Mouse (Mus musculus): Measurements from ENCODE around the gene Slk. TPM values are rescaled to one million over a fixed set of nuclear protein-coding genes. Genes with fewer than 3 reads are reported as not detected.

The Slk gene
- total RNA-seq (2017): 165 and 167 TPM in 2 replicates

DNA sequence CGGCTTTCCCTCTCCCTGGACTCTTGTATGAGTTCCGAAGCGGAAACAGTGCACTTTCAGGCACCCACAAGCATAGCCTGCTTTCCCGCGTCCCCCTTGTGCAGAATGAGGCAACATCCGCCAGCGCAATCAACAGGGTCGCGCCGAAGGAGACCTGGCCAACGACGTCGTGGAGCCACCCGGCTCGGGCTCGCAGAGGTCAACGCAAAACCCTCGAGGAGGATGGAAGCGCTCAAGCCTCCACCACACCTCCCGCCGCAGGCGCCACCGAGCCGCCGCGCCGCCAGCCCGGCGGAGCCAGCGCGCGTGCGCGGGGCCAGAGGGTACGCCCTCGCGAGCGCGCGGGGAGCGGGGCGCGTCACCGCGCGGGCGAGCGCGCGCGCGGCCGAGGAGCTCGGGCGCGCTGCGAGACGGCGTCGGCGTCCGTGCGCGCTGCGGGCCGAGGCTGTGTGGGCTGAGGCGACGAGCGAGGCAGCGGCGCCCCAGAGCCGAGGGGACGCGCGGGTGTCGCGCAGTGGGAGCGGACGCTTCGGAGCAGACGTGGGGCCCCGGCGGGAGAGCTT lies at the start of gene Slk:
Gene Slk, plus strand, starts transcription at position 454 of the 563 bp plus-strand sequence.
- ATAC-seq (ENCODE audit: extremely low read depth, insufficient number of reproducible peaks, low FRiP score, poor library complexity, severe bottlenecking): peak; percentile 69

GRCm38 (mm10) chr19:47531309-47531708 lies 48.2 kb upstream of the Slk start:
- peak; percentile 54; the same call in 1 of the 2 replicates for ATAC-seq (ENCODE audit: extremely low read depth, insufficient number of reproducible peaks, low FRiP score, poor library complexity, severe bottlenecking)

DNA sequence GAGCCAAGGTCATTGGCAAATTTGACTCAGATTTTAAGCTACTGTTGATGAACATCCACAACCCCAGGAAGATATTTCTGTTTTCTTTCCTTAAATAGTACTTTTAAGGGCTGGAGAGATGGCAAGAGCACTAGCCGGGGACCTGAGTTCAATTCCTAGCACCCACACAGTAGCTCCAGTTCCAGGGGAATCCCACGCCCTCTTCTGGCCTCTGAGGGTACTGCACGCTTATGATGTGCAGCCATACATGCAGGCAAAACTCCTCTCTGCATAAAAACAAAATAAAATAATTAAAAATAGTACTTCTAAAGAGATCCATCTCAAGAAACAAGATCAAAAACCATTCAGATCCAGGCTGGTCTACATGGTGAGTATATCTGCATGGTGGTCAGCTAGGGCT lies 47.0 kb upstream of the Slk start:
- ATAC-seq (ENCODE audit: extremely low read depth, insufficient number of reproducible peaks, low FRiP score, poor library complexity, severe bottlenecking): no peak

DNA sequence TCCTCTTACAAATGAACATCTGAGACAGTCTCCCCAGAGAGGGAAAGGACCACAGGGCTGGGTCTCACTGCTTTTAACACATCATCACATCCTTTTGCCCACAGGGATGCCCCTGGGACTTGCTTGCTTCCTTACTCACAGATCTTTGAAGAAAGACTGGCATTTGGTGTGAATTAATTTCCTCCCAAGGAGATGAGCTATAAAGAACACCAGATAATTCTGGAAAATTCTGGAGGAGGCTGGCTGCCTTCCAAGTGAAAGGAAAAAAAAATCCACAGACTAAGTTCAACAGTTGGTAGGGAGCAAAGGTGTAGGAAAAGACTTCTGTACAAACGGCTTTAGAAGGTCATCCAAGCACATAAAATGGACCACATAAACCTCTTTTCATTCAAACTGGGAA lies 45.3 kb upstream of the Slk start:
- ATAC-seq (ENCODE audit: extremely low read depth, insufficient number of reproducible peaks, low FRiP score, poor library complexity, severe bottlenecking): no peak

DNA sequence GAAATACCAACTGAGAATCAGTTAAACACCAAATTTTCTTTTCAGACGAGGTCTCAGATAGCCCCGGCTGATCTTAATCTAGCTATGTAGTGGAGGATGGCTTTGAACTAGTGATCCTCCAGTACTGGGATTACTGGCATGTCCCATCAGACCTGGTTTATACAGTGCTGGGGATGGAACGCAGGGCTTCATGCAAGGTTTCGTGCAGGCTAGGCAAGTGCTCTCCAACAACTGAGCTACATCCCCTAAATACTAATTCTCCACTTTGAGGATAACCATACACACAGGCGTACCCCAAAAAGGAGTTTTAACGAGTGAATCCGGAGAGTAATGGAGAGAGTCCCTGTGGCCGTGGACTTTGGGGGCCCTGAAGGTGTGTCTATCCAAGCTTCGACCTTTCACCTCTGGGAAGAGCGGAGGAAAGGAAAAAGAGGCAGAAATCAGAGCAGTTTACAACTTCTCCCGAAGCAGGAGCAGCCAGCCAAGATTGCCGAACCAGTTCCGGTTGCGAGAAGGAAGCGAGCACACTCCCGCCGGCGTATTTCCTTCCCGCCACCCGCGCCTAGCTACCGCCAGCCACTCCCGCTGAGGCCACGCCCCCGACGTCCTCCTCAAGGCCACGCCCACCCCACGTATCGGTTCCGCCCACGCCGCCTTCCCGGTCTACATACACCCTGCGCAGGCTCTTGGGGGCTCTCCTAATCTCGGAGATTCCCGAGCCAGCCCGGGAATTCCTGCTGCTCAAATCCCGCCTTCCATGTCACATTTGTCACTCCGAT lies 42.8 kb upstream of the Slk start:
- ATAC-seq (ENCODE audit: extremely low read depth, insufficient number of reproducible peaks, low FRiP score, poor library complexity, severe bottlenecking): peak; percentile 92

DNA sequence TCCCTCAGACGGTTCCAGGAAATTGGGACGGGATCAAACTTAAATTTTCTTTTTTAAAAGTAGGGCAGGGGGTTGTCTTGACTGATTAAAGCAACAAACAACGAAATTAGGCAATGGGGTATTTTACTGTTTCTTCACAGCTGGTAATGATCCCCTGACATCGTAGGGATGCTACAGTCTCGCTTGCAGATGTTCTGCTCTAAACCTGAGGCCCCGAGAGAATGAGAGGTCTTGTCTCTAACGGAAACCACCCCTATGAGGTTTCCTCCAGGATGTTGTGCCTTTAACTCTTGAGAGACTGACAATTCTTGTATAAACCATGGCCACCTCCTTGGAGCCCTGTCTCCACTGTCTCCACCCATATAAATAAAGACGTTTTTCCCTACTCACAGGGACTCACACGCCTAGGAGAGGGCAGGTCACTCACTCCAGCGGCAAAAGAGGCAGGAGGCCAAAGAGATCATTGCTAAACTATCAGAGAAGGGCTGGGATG lies 42.1 kb upstream of the Slk start, which contains the start of gene Stn1:
Gene Stn1, minus strand, starts transcription at position 208 of the 493 bp plus-strand sequence.
- peak; percentile 21; the same call in 1 of the 2 replicates for ATAC-seq (ENCODE audit: extremely low read depth, insufficient number of reproducible peaks, low FRiP score, poor library complexity, severe bottlenecking)

DNA sequence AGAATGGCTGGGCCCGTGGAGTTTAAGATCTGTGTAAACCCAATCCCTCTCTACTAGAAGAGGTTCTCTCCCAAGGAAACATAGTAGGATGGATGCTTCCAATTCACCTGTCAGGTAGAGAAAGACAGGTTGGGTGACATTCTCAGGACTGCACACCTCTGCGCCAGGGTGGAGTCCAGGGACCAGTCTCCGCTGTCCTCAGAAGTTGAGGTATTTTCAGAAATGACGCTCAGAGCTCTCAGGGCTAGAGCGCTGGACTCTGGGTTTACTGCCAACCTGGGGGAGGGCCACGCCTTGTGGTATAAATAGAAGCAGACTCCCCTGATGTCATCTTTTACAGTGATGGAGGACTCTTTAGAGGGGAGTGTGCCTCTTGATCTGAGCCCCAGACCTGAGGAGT lies 41.6 kb upstream of the Slk start:
- ATAC-seq (ENCODE audit: extremely low read depth, insufficient number of reproducible peaks, low FRiP score, poor library complexity, severe bottlenecking): no peak

- peak; percentile 24; the same call in 1 of the 2 replicates for ATAC-seq (ENCODE audit: extremely low read depth, insufficient number of reproducible peaks, low FRiP score, poor library complexity, severe bottlenecking)
These were observed 40.7 kb upstream of the Slk start for GRCm38 (mm10) chr19:47538801-47539200.

DNA sequence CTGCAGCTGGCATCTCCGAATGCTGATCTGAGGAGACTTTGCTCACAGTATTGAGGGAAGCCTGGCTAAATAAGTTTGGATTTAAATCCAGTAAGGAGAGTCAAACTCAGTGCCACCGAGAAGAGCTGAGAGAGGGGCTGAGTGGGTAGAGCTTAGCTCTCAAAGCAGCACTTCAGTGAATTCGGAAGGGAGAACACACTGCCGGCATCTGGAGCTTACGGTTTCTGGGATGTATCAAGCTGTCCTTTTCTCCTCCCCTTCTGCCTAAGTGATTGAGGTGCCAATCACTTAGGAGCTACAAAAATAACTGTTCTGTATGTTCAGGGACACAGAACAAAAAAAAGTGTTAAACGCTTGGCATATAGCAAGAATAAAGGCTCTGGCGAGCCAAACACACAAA lies 37.0 kb upstream of the Slk start:
- ATAC-seq (ENCODE audit: extremely low read depth, insufficient number of reproducible peaks, low FRiP score, poor library complexity, severe bottlenecking): no peak

- no peak for ATAC-seq (ENCODE audit: extremely low read depth, insufficient number of reproducible peaks, low FRiP score, poor library complexity, severe bottlenecking)
These were observed 34.4 kb upstream of the Slk start for GRCm38 (mm10) chr19:47545055-47545454.

- no peak for ATAC-seq (ENCODE audit: extremely low read depth, insufficient number of reproducible peaks, low FRiP score, poor library complexity, severe bottlenecking)
These were observed 34.0 kb upstream of the Slk start for GRCm38 (mm10) chr19:47545528-47545927.

DNA sequence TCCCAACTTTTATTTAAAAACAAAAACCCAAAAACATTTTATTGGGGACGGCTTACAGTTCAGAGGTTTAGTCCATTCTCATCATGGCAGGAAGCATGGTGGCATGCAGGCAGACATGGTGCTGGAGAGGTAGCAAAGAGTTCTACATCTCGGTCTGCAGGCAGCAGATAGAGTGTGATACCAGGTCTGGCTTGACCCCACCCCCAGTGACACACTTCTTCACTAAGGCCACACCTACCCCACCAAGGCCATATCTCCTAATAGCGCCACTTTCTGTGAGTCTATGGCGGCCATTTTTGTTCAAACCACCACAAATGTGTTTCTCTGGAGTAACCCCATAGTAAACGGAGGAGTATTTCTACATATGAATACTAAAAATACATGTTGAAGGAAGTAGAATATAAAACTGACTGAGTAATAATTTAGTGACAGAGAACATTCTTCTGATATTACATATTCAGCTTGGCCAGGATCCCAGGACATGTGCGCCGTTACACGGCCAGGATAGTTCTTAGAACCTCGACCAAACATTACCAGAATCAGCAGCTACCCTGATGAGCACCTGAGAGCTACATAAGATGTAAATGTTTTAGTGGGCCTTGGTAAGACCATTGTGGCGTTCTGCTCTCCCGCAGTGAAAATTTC lies 30.9 kb upstream of the Slk start:
- ATAC-seq (ENCODE audit: extremely low read depth, insufficient number of reproducible peaks, low FRiP score, poor library complexity, severe bottlenecking): no peak

GRCm38 (mm10) chr19:47549174-47549573 lies 30.3 kb upstream of the Slk start:
- no peak for ATAC-seq (ENCODE audit: extremely low read depth, insufficient number of reproducible peaks, low FRiP score, poor library complexity, severe bottlenecking)

- ATAC-seq (ENCODE audit: extremely low read depth, insufficient number of reproducible peaks, low FRiP score, poor library complexity, severe bottlenecking): no peak
These were observed 29.9 kb upstream of the Slk start for GRCm38 (mm10) chr19:47549584-47549983.

DNA sequence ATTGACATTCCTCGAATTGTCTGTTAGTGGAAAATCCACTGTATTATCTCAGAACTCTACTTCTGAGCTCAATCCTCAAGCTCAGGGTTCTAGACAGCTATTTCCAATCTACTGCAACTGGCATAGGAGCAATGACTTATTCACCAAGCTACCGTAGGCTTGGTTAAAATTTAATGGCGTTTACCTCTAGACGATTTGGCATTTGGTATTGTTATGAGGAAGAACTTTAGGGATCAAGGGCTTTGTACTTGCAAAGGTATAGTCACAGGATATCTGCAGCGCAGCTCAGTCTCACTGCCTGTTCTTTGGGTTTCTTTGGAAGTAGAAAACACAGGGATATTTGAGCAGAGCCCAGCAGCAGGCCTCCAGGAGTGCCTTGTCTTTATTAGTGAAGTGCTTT lies 20.3 kb upstream of the Slk start:
- ATAC-seq (ENCODE audit: extremely low read depth, insufficient number of reproducible peaks, low FRiP score, poor library complexity, severe bottlenecking): no peak

GRCm38 (mm10) chr19:47559751-47560512 lies 19.5 kb upstream of the Slk start:
- no peak for ATAC-seq (ENCODE audit: extremely low read depth, insufficient number of reproducible peaks, low FRiP score, poor library complexity, severe bottlenecking)

GRCm38 (mm10) chr19:47560544-47561161 lies 18.8 kb upstream of the Slk start:
- ATAC-seq (ENCODE audit: extremely low read depth, insufficient number of reproducible peaks, low FRiP score, poor library complexity, severe bottlenecking): no peak

- no peak for ATAC-seq (ENCODE audit: extremely low read depth, insufficient number of reproducible peaks, low FRiP score, poor library complexity, severe bottlenecking)
These were observed 17.5 kb upstream of the Slk start for GRCm38 (mm10) chr19:47561996-47562441.

GRCm38 (mm10) chr19:47563715-47564114 lies 15.8 kb upstream of the Slk start:
- ATAC-seq (ENCODE audit: extremely low read depth, insufficient number of reproducible peaks, low FRiP score, poor library complexity, severe bottlenecking): no peak
